Mouse (Mus musculus) heart, embryonic 13.5 days (tissue): ENCODE data around the gene Ndufs3. TPM values are rescaled to one million over a fixed set of nuclear protein-coding genes. Genes with fewer than 3 reads are reported as not detected.
"Not testable (repeated sequence)": the region's sequence is repeated elsewhere in the genome, so short reads cannot be mapped to it uniquely, and the experiment has no call there.

Experiments used
- ATAC-seq: fragments of 200-750 bp; cut with Nextera tagmentation; 2 replicates; pipeline ENCODE4 v1.8.0; 2017; ENCODE audit warnings: moderate TSS enrichment; ENCODE audit not compliant: insufficient number of reproducible peaks, low FRiP score, low TSS enrichment; ENCODE audit errors: extremely low read depth
- H3K27ac ChIP-seq: fragments of 300-500 bp; sonication (generic); replicated peaks from 2 replicates; pipeline ENCODE4 v1.5.1; 2015; ENCODE audit warnings: moderate library complexity, mild to moderate bottlenecking, inconsistent platforms
- H3K27me3 ChIP-seq: fragments of 300-500 bp; sonication (generic); replicated peaks from 2 replicates; pipeline ENCODE4 v1.6.1; 2015; ENCODE audit warnings: mild to moderate bottlenecking, inconsistent platforms
- H3K36me3 ChIP-seq: fragments of 300-500 bp; sonication (generic); 2 replicates; pipeline ENCODE4 v1.6.1; 2015; ENCODE audit warnings: mild to moderate bottlenecking, inconsistent platforms
- H3K4me1 ChIP-seq: fragments of 300-500 bp; sonication (generic); 2 replicates; pipeline ENCODE4 v1.6.1; 2015; ENCODE audit warnings: inconsistent platforms
- H3K4me2 ChIP-seq: fragments of 300-500 bp; sonication (generic); 2 replicates; pipeline ENCODE4 v1.6.1; 2015; ENCODE audit warnings: inconsistent platforms, mild to moderate bottlenecking, moderate library complexity
- H3K4me3 ChIP-seq: fragments of 300-500 bp; sonication (generic); 2 replicates; pipeline ENCODE4 v1.5.1; 2015; ENCODE audit warnings: moderate library complexity, mild to moderate bottlenecking, inconsistent platforms
- H3K9ac ChIP-seq: fragments of 300-500 bp; sonication (generic); 2 replicates; pipeline ENCODE4 v1.6.1; 2015; ENCODE audit warnings: inconsistent platforms, mild to moderate bottlenecking, moderate library complexity
- H3K9me3 ChIP-seq: fragments of 300-500 bp; sonication (generic); 2 replicates; pipeline ENCODE4 v1.6.1; 2016; ENCODE audit warnings: inconsistent platforms
- WGBS: fragments of 180-500 bp; shearing (Covaris S2); methylation state at CpG from one replicate; pipeline ENCODE4 v1.1.7; 2015; ENCODE audit warnings: mixed read lengths; 5-methylcytosine and 5-hydroxymethylcytosine counted together
- polyA plus RNA-seq: library from polyadenylated mRNA; unstranded; fragments of >200 nt; fragmentation: Nextera tagmentation; extraction: Ambion mirVana; gene quantifications from 2 replicates; pipeline ENCODE4 v1.2.1, GENCODE M21; 2015

The Ndufs3 gene
- polyA plus RNA-seq, 1 experiment from 2014 or later = 314 TPM

DNA sequence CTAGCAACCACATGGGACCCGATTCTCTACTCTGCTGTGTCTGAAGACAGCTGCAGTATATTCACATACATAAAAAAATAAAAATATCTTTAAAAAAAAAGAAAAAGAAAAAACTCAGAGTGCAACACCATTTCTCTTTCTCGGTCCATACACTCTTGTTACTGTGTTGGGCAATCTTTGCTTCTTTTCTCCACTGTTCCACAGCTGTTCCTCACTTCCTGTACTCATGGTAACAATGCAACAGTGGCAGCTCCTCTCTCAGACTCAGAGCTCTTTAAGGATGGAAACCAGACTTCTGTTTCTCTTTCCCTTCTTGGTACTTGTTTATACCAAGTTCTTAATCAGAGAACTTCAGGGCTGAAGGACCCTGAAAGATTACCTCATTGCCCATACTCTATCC, 1.2 kb downstream of the Ndufs3 start:
- peaks cover 27% of the 10 kb centered on the region for H3K4me1 ChIP-seq
- no peaks in the 10 kb centered on the region for H3K9me3 ChIP-seq
- peak overlapping the region; percentile 94 for H3K27ac ChIP-seq
- no peak for ATAC-seq
- peak overlapping the region; percentile 84 for H3K4me2 ChIP-seq
- 85% methylated on average over 2 of the region's 2 CpGs for WGBS
- H3K36me3 ChIP-seq = peaks cover 68% of the 10 kb centered on the region
- no peaks in the 10 kb centered on the region for H3K27me3 ChIP-seq
- H3K9ac ChIP-seq = peak overlapping the region; percentile 96
- H3K4me3 ChIP-seq = peak overlapping the region; percentile 82

DNA sequence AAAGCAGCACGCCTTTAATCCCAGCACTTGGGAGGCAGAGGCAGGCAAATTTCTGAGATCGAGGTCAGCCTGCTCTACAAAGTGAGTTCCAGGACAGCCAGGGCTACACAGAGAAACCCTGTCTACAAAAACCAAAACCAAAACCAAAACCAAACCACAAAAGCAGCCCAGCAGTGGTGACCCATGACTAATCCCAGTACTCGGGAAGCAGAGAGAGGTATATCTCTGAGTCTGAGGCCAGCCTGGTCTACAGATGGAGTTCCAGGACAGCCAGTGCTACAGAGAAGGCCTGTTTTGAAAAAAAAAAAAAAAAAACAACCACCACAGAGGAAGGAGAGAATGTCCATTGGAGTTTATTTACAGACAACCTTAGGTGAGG, 10.3 kb downstream of the Ndufs3 start:
- not testable (repeated sequence) for H3K9ac ChIP-seq, H3K4me3 ChIP-seq, H3K9me3 ChIP-seq, H3K27me3 ChIP-seq, H3K27ac ChIP-seq, ATAC-seq, H3K4me2 ChIP-seq
- peaks cover 69% of the 10 kb centered on the region for H3K36me3 ChIP-seq
- peaks cover 29% of the 10 kb centered on the region for H3K4me1 ChIP-seq
- WGBS = 64% methylated on average over 3 of the region's 3 CpGs

DNA sequence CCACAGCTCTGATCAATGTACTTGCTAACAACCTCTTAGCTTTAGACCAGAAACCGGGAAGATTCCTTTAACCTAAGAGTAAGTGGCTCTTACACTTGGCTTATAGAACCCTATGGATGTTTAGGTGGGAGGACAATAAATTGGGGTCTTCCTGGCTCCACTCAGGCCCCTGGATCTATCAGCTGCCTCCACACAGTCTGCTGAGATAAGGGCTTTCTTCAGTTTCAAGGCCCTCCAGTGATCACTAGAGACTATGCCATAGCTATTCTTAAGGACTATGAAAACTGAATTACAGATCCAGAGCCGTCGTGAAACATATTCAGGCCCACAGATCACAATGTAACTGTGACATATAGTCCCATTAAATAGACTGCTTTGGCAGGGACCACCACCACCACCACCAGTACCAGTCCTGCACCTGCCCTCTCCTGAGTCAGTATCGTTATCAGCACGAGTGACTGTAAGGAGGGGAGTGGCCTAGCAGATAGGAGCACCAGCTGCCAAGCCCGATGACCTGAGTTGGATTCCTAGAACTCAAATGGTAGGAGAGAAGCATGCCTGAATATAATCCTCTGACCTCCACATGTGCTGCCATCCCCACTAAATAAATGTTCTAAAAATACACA, 10.8 kb downstream of the Ndufs3 start:
- H3K36me3 ChIP-seq = peaks cover 64% of the 10 kb centered on the region

DNA sequence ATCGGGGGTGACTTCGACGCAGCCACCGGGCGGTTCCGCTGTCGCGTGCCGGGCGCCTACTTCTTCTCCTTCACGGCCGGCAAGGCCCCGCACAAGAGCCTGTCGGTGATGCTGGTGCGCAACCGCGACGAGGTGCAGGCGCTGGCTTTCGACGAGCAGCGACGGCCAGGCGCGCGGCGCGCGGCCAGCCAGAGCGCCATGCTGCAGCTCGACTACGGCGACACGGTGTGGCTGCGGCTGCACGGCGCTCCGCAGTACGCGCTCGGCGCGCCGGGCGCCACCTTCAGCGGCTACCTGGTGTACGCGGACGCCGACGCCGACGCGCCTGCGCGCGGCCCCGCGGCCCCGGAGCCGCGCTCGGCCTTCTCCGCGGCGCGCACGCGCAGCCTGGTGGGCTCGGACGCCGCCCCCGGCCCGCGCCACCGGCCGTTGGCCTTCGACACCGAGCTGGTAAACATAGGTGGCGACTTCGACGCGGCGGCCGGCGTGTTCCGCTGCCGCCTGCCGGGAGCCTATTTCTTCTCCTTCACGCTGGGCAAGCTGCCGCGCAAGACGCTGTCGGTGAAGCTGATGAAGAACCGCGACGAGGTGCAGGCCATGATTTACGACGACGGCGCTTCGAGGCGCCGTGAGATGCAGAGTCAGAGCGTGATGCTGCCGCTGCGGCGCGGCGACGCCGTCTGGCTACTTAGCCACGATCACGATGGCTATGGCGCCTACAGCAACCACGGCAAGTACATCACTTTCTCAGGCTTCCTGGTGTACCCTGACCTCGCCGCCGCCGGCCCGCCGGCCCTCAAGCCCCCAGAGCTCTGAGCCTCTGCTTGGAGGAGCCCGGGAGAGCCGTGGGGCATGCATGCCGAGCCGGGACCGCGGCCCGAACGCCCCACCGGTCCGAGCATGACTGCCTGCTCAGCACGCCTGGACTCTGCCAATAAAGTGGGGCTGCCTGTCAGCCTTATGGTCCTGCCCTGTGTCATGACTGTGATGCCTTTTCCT, 14.8 kb downstream of the Ndufs3 start:
- ATAC-seq = peak; percentile 72
- Histone ChIP-seq H3K27ac (no peak overlapping the region; the same call in 1 of the 2 replicates), H3K4me1 (peaks cover 67% of the 10 kb centered on the region), H3K4me3 (peak overlapping the region; percentile 65), H3K4me2 (peak overlapping the region; percentile 77), H3K27me3 (peaks cover 53% of the 10 kb centered on the region), H3K36me3 (peaks cover 25% of the 10 kb centered on the region), H3K9me3 (no peaks in the 10 kb centered on the region), H3K9ac (peak overlapping the region; percentile 81)
- WGBS = 3% methylated on average over 132 of the region's 133 CpGs

More for the DNA sequence above, 10.8 kb downstream of the Ndufs3 start:
- Histone ChIP-seq H3K4me2 (no peak overlapping the region), H3K27me3 (peaks cover 14% of the 10 kb centered on the region), H3K9me3 (no peaks in the 10 kb centered on the region), H3K9ac (peak overlapping the region; percentile 26; the same call in 1 of the 2 replicates), H3K4me1 (peaks cover 32% of the 10 kb centered on the region), H3K4me3 (no peak overlapping the region), H3K27ac (no peak overlapping the region; the same call in 1 of the 2 replicates)
- WGBS = 57% methylated on average over 6 of the region's 6 CpGs
- ATAC-seq = no peak

DNA sequence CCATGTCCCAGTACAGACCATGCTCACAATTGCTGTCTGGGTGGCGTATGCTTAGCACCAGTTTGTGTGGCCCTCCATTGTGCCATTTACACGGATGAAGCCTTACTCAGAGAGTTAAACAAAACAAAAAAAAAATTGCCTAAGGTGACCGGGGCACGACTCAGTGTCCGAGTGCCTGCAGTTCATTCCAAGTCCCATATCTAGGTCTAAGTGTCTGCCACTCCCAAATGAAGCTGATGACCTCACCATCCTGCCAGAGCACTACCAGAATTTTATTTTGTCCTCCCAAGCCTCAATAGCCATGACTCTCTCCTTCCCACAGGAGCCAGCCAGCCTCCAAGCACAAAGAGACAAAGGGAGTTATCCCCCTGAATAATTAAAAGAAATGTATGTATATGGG, 17.0 kb downstream of the Ndufs3 start:
- 40% methylated on average over 5 of the region's 5 CpGs for WGBS
- Histone ChIP-seq H3K4me2 (no peak overlapping the region), H3K9me3 (0 out of 2 replicates have a peak, but pooled peaks cover 5% of the 10 kb centered on the region), H3K4me1 (peaks cover 56% of the 10 kb centered on the region), H3K36me3 (0 out of 2 replicates have a peak, but pooled peaks cover 7% of the 10 kb centered on the region), H3K4me3 (no peak overlapping the region), H3K9ac (no peak overlapping the region), H3K27me3 (peaks cover 63% of the 10 kb centered on the region), H3K27ac (no peak overlapping the region)
- no peak for ATAC-seq

DNA sequence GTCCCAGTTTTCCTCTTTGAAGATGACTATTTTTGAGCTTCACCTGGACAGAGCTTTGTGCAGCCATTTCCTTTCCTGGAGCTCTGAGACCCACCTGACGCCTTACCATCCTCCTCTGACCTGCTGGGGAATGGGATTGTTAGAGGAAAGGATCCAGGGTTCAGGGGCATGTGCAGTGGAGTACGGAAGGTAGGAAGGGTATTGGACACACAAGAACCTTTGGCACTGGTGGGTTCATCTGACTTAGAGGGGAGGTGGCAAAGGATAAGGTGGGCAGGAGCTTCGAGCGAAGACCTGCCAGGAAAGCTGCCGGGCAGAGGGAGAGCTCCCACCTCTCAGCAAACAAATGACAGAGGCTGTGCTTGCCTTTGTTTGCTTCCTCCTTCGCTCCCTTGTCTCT, 18.2 kb downstream of the Ndufs3 start:
- H3K9me3 ChIP-seq = 0 out of 2 replicates have a peak, but pooled peaks cover 5% of the 10 kb centered on the region
- H3K27me3 ChIP-seq = peaks cover 64% of the 10 kb centered on the region
- peaks cover 56% of the 10 kb centered on the region for H3K4me1 ChIP-seq
- peak overlapping the region; percentile 65 for H3K4me3 ChIP-seq
- H3K36me3 ChIP-seq = no peaks in the 10 kb centered on the region
- H3K27ac ChIP-seq = no peak overlapping the region
- no peak for ATAC-seq
- peak overlapping the region; percentile 93 for H3K4me2 ChIP-seq
- peak overlapping the region; percentile 83 for H3K9ac ChIP-seq
- 45% methylated on average over 6 of the region's 6 CpGs for WGBS

DNA sequence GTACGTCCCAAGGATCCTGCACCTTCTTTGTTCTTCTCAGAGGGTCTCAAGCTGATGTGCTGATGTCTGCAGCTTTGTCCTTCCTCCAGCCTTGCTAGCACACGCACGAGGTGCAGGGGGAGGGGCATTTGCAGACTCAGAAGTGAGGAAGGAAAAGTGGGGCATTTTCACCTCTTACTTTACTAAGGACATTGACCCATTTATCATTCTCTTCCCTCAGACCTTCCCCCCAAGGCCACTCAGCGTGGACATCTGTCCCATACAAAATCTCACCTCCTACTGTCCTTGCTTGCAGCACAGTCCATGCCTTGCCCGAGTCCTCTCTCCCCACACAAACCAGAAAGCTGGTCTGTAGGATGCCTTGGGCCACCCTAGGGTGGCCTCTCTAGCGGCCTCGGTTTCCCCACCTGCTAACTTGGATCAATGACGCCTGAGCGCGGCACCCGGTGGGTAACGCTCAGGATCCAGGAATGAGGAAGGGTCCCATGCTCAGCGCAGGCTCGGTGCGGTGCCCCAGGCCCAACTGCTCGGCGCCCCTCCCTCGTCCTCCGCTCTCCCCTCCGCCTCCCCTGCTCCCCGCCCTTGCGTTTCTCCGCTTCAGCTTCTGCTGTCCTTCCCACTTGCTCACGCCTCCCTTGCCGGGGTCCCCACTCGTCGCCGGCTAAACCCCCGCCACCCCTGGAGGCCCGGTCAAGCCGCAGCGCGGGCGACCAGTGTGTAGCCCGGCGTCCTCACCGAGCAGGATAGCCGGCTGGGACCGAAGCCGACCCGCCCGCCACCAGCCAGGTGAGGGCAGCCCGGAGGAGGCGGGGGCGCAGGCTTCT, 19.2 kb downstream of the Ndufs3 start, which contains the start of gene C1qtnf4:
TSS of gene C1qtnf4 (plus strand) at position 643 of the 824 bp plus-strand sequence.
- H3K9me3 ChIP-seq = 0 out of 2 replicates have a peak, but pooled peaks cover 5% of the 10 kb centered on the region
- peak within 1 kb of the TSS; percentile 93 for H3K4me2 ChIP-seq
- peak within 1 kb of the TSS; percentile 65 for H3K4me3 ChIP-seq
- H3K27ac ChIP-seq = no peak within 1 kb of the TSS
- 2% methylated on average over 44 of the region's 45 CpGs for WGBS
- ATAC-seq = no peak
- peak within 1 kb of the TSS; percentile 83 for H3K9ac ChIP-seq
- no peaks in the 10 kb centered on the region for H3K36me3 ChIP-seq
- H3K4me1 ChIP-seq = peaks cover 50% of the 10 kb centered on the region
- H3K27me3 ChIP-seq = peaks cover 63% of the 10 kb centered on the region

DNA sequence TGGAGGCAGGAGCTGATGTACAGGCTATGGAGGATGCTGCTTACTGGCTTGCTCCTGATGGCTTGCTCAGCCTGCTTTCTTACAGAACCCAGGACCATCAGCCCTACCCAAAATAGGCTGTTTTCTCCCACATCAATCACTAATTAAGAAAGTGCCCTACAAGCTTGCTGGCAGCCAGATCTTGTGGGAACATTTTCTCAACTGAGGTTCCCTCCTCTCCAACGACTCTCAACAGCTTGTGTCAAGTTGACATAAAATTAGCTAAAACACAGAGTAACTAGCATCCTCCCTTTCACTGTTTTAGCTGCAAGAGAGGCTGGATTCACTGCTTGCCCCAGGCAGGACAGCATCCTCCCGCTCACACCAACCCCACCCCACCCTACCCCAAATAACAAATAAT, 22.8 kb downstream of the Ndufs3 start:
- H3K4me1 ChIP-seq = peaks cover 44% of the 10 kb centered on the region
- H3K4me3 ChIP-seq = no peak overlapping the region
- no peak overlapping the region for H3K9ac ChIP-seq
- H3K4me2 ChIP-seq = no peak overlapping the region
- no peaks in the 10 kb centered on the region for H3K36me3 ChIP-seq
- H3K27me3 ChIP-seq = peaks cover 36% of the 10 kb centered on the region
- no peak overlapping the region for H3K27ac ChIP-seq
- no peak for ATAC-seq
- H3K9me3 ChIP-seq = 0 out of 2 replicates have a peak, but pooled peaks cover 5% of the 10 kb centered on the region
- 76% methylated on average over 2 of the region's 2 CpGs for WGBS

DNA sequence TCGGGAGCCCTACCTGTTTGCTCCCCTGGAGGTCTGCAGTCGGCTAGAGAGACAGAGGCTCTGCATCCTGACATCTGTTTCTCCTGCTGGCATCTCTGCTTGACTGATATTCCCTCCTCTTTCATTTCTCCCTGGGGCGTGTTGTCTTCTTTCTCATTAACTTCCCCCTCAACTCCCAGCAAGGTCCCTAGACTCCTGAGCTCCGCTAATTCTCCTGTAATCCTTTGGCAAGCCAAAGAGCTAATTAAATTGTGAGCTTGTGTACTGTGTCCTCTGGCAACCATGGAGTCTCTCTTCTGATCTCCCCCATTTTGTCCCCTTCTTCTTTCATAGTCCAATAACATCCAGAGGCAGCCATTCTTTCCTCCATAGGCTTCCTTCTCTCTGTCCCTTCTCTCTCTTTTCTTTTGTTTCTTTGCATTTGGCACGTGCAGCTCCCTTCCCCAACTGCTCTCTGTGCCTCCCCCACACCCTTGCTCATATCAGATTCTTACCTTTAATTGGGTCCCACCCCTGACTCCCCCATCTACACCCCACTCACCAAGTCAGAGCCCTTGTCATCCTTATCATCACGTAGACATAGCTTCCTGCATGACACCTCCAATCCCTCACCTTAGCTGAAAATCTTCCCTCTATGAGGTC, 24.4 kb downstream of the Ndufs3 start:
- H3K9ac ChIP-seq = no peak overlapping the region
- H3K27ac ChIP-seq = no peak overlapping the region
- H3K4me3 ChIP-seq = no peak overlapping the region
- ATAC-seq = no peak
- H3K36me3 ChIP-seq = no peaks in the 10 kb centered on the region
- peaks cover 29% of the 10 kb centered on the region for H3K4me1 ChIP-seq
- no peak overlapping the region for H3K4me2 ChIP-seq
- peaks cover 20% of the 10 kb centered on the region for H3K27me3 ChIP-seq
- H3K9me3 ChIP-seq = 0 out of 2 replicates have a peak, but pooled peaks cover 5% of the 10 kb centered on the region
- 41% methylated on average over 6 of the region's 6 CpGs for WGBS

DNA sequence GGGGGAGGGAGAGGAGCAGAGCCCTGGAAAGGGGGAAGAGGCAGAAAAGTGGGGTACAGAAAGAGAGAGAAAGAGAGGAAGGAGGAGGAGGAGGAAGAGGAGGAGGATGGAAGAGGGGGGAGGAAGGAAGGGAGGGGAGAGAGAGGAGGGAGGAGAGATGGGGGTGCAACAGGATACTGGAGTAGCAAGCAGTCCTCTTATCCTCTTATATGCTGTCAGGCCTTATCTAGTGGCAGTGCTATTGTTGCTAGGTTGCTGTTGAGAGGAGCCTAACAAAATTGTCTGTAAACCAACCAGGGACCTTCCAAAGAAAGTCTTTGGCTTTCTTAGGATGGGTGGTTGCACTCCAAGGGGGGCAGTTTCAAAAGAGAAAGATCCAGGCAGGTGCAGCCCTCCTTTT, 25.2 kb downstream of the Ndufs3 start:
- Histone ChIP-seq H3K9ac (peak overlapping the region; percentile 44; the same call in 1 of the 2 replicates), H3K4me1 (peaks cover 22% of the 10 kb centered on the region), H3K27me3 (peaks cover 12% of the 10 kb centered on the region; the same call in 1 of the 2 replicates), H3K4me2 (0 out of 2 replicates have a peak overlapping the region, but pooled peaks have one; percentile 35), H3K9me3 (0 out of 2 replicates have a peak, but pooled peaks cover 5% of the 10 kb centered on the region), H3K4me3 (no peak overlapping the region), H3K36me3 (no peaks in the 10 kb centered on the region), H3K27ac (no peak overlapping the region)
- ATAC-seq = no peak
